Mouse (Mus musculus) stomach, postnatal 0 days (tissue): ENCODE results near the gene Vps13c. TPM values are rescaled to one million over a fixed set of nuclear protein-coding genes. Genes with fewer than 3 reads are reported as not detected.

Experiments used
- ATAC-seq: fragments of 200-750 bp; cut with Nextera tagmentation; 2 replicates; pipeline ENCODE4 v1.8.0; 2017; ENCODE audit not compliant: low FRiP score, low TSS enrichment
- DNase-seq: peaks from one replicate; pipeline ENCODE4 v3.0.0-alpha.2; 2016; ENCODE audit warnings: low spot score
- H3K27ac ChIP-seq: fragments of 300-500 bp; sonication (generic); replicated peaks from 2 replicates; pipeline ENCODE4 v1.5.1; 2014; ENCODE audit warnings: mild to moderate bottlenecking, control low read depth
- H3K27me3 ChIP-seq: fragments of 300-500 bp; sonication (generic); 2 replicates; pipeline ENCODE4 v1.6.1; 2014; ENCODE audit warnings: low read length; ENCODE audit not compliant: control insufficient read depth, insufficient read depth
- H3K36me3 ChIP-seq: fragments of 300-500 bp; sonication (generic); 2 replicates; pipeline ENCODE4 v1.6.1; 2014; ENCODE audit warnings: low read length, mixed read lengths; ENCODE audit not compliant: control insufficient read depth, insufficient read depth
- H3K4me1 ChIP-seq: fragments of 300-500 bp; sonication (generic); replicated peaks from 2 replicates; pipeline ENCODE4 v1.6.1; 2014; ENCODE audit warnings: antibody characterized with exemption; ENCODE audit not compliant: control insufficient read depth, insufficient read depth
- H3K4me2 ChIP-seq: fragments of 300-500 bp; sonication (generic); replicated peaks from 2 replicates; pipeline ENCODE4 v1.6.1; 2014; ENCODE audit warnings: low read depth, mild to moderate bottlenecking, control low read depth, moderate library complexity
- H3K4me3 ChIP-seq: fragments of 300-500 bp; sonication (generic); 2 replicates; pipeline ENCODE4 v1.5.1; 2014; ENCODE audit warnings: low read depth, low read length, control low read depth
- H3K9ac ChIP-seq: fragments of 300-500 bp; sonication (generic); 2 replicates; pipeline ENCODE4 v1.6.1; 2014; ENCODE audit warnings: mild to moderate bottlenecking, low read length, control low read depth, mixed read lengths
- H3K9me3 ChIP-seq: fragments of 300-500 bp; sonication (generic); 2 replicates; pipeline ENCODE4 v1.6.1; 2016; ENCODE audit warnings: low read length; ENCODE audit not compliant: control insufficient read depth
- CTCF ChIP-seq: IDR thresholded peaks from 2 replicates; pipeline ENCODE4 v1.5.1; 2016; ENCODE audit warnings: antibody characterized with exemption, low read depth, mild to moderate bottlenecking, moderate library complexity
- EP300 ChIP-seq: optimal IDR thresholded peaks from 2 replicates; pipeline ENCODE3; 2016; ENCODE audit warnings: antibody characterized with exemption
- WGBS: fragments of 180-500 bp; shearing (Covaris S2); extraction: QIAGEN DNeasy Blood & Tissue Kit; methylation state at CpG from one replicate; pipeline ENCODE4 v1.1.7; 2014; 5-methylcytosine and 5-hydroxymethylcytosine counted together
- polyA plus RNA-seq: library from polyadenylated mRNA; unstranded; fragments of >200 nt; fragmentation: Nextera tagmentation; extraction: Ambion mirVana; gene quantifications from 2 replicates; pipeline ENCODE4 v1.2.1, GENCODE M21; 2015

Vps13c gene
- polyA plus RNA-seq, 1 experiment from 2014 or later, result 4.5 TPM

DNA sequence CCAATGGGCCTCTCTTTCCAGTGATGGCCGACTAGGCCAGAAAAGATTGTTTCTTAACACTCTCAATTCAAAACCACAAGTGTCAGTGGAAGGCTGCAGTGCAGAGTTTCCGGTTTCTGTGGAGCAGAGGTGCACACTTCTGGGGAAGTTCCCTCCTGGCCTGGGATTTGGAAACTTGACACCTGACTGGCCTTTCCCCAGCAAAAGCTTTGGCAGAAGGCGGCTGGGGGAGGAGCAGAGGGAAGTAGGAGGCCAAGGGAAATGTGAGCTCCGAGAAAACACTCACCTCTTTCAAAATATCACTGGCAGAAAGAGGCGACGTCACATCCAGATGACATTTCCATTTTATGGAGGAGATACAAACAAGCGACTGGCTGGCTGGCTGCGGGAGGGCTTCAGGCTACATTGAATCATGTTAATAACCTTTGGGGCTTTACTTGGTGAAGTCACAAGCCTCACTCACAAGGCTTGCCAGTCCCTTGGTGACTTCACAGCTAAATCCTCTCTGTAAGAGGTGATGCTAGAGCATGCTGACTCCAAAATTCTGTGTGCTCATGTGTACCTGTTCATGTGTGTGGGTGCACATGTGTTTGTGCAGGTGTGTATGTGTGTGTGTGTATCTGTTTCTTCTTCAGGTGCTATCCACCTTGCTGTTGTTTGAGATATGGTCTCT is 26.4 kb upstream of the Vps13c start:
- Histone ChIP-seq H3K27ac (no peak overlapping the region; the same call in 1 of the 2 replicates), H3K9me3 (no peaks in the 10 kb centered on the region), H3K4me2 (0 out of 2 replicates have a peak overlapping the region, but pooled peaks have one; percentile 8), H3K4me1 (no peaks in the 10 kb centered on the region), H3K27me3 (no peaks in the 10 kb centered on the region), H3K4me3 (no peak overlapping the region), H3K9ac (no peak overlapping the region), H3K36me3 (no peaks in the 10 kb centered on the region)
- ATAC-seq, result peak; percentile 86
- no peak for TF ChIP-seq CTCF
- no peak for TF ChIP-seq EP300
- 3% methylated on average over 8 of the region's 8 CpGs for whole genome bisulfite sequencing
- peak; percentile 85 for DNase-seq

DNA sequence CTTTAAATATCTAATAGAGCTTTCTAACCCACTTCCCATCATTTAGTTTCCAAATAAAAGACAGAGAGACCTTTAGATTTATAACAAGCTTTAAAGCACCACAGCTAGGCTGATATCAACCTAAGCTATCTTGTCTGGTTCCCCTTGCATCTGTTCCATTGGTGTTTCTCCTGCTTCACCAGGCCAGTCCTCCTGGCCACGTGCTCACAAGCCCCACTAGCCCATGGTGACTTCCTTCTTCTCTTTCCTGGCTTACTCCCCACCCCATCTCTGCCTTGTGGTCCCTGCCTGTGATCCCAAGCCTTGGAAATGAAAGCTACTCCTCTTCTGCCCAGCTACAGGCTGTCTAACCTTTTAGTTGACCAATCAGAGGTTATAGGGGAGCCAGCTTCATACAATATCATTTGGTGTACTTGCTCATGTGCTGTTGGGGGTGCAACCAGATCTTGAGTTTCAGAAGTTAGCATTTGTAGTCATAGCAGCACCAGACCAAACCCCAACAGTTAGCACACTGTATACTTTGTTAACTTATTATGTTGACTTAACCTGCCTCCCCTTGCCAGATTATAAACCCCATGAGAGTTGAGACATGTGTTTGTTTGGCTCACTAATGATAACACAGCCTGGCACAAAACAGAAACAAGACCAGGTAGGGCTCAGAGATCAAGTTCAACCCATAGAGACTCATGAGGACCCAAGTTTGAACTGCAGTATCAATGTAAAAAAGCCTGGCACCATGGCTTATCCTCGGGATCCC is 23.8 kb upstream of the Vps13c start:
- DNase-seq (no peak), ATAC-seq (peak; percentile 48; the same call in 1 of the 2 replicates)
- Histone ChIP-seq H3K36me3 (no peaks in the 10 kb centered on the region), H3K4me2 (no peak overlapping the region), H3K4me3 (no peak overlapping the region), H3K9me3 (no peaks in the 10 kb centered on the region), H3K9ac (no peak overlapping the region), H3K27me3 (no peaks in the 10 kb centered on the region), H3K4me1 (no peaks in the 10 kb centered on the region), H3K27ac (no peak overlapping the region)
- WGBS, result 72% methylated on average over 2 of the region's 2 CpGs
- TF ChIP-seq EP300 (no peak), CTCF (no peak)

DNA sequence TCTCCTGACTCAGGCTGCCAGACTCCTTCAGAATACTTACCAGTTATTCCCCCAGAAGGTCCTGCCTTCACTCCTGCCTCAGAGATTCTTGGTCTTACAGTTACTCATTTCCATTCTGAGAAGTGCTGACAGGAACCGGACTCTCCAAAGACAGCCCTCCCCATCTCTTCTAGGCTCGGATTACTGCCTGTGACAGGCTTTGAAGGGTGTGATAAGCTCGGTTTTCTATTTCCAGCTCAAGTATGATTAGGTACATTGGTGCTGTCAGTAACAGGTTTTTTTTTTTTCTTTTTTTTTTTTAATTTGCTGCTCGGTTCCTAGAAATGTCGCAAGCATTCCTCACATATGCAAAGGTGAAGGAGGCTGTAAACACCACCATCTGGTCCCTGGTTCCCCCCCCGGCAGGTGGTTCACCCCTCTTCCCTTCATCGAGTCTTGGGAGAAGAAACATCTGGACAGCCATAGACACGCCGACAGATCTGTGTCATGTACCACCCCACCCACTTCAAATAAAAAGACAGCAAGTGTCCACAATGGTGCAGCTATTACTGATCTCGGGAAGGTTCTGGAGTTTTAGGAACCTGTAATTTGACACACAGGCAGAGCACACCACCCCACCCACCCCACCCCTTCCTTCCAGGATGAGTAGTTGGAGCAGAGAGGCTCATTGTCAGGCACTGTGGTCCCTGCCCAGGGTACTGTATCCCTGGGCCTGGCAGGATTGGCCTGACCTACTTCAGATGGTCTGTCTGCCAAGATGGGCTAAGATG is 22.1 kb upstream of the Vps13c start:
- H3K4me2 ChIP-seq, result no peak overlapping the region
- WGBS, result 18% methylated on average over 10 of the region's 10 CpGs
- DNase-seq (no peak), ATAC-seq (no peak)
- H3K27me3 ChIP-seq, result no peaks in the 10 kb centered on the region
- TF ChIP-seq EP300, result no peak
- no peak for TF ChIP-seq CTCF
- H3K9me3 ChIP-seq, result no peaks in the 10 kb centered on the region
- H3K4me3 ChIP-seq, result no peak overlapping the region
- H3K9ac ChIP-seq, result no peak overlapping the region
- H3K36me3 ChIP-seq, result no peaks in the 10 kb centered on the region
- no peak overlapping the region for H3K27ac ChIP-seq
- H3K4me1 ChIP-seq, result no peaks in the 10 kb centered on the region

DNA sequence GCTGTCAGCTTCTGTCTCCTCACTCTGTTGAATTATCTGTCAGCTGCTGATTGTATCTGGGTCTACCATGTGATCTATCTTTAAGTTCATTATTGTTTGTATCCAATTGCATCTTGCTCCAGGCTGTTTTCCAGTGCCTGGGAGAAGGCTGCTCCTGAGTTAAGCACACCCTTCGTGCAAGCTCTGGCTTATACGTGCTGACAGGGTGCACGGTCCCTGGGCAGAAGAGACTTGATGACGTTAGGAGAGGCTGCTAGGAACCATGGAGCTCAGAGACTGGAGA is 21.6 kb upstream of the Vps13c start:
- no peak for ATAC-seq
- H3K27me3 ChIP-seq, result no peaks in the 10 kb centered on the region
- no peak overlapping the region for H3K27ac ChIP-seq
- H3K9ac ChIP-seq, result no peak overlapping the region
- no peaks in the 10 kb centered on the region for H3K4me1 ChIP-seq
- no peak overlapping the region for H3K4me2 ChIP-seq
- TF ChIP-seq CTCF, result no peak
- no peak for TF ChIP-seq EP300
- H3K36me3 ChIP-seq, result no peaks in the 10 kb centered on the region
- H3K4me3 ChIP-seq, result no peak overlapping the region
- no peak for DNase-seq
- no peaks in the 10 kb centered on the region for H3K9me3 ChIP-seq
- WGBS, result 74% methylated on average over 4 of the region's 4 CpGs

DNA sequence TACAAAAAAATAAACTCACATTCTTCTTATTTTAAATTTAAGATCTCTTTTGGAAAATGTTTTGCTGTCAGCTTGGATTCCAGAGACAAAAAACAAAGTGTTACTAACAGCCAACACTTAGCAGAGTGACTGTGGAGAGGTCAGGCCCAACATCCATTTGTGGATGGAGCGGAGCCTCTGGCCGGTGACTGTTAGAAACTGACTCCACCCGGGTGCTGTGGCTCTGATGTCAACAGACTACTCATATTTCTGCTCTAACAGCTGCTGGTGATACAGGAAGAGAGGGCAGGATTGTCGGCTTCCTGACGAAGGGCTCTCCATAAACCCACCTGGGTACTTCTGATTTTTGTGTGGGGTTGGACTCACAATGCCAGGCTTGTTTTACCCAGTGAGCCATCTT is 17.1 kb upstream of the Vps13c start:
- no peaks in the 10 kb centered on the region for H3K4me1 ChIP-seq
- no peaks in the 10 kb centered on the region for H3K27me3 ChIP-seq
- no peak overlapping the region for H3K4me3 ChIP-seq
- TF ChIP-seq CTCF (no peak), EP300 (no peak)
- H3K9me3 ChIP-seq, result no peaks in the 10 kb centered on the region
- no peak overlapping the region for H3K9ac ChIP-seq
- H3K4me2 ChIP-seq, result no peak overlapping the region
- ATAC-seq, result no peak
- no peaks in the 10 kb centered on the region for H3K36me3 ChIP-seq
- WGBS, result 35% methylated on average over 5 of the region's 5 CpGs
- no peak for DNase-seq
- H3K27ac ChIP-seq, result no peak overlapping the region

DNA sequence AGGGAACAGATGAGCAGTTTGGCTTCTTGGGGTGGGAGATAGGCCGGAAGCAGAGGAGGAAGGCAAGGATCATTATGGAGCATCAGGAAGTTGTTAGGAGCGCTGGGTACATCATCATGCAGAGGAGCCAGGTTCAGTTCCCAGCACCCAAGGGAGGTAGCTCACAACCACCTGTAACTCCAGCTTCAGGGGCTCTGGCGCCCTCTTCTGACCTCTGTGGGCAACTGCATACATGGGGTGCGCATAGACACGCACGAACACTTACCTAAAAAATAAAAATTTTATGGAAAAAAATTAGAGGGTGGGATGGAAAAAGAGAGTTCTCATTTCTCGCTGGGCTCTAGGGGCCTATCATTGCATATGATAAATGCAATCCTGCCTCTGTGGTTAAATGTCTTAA is 14.7 kb upstream of the Vps13c start:
- no peaks in the 10 kb centered on the region for H3K36me3 ChIP-seq
- H3K4me1 ChIP-seq, result no peaks in the 10 kb centered on the region
- DNase-seq (no peak), ATAC-seq (no peak)
- no peak overlapping the region for H3K9ac ChIP-seq
- no peak overlapping the region for H3K27ac ChIP-seq
- no peak overlapping the region for H3K4me3 ChIP-seq
- no peak overlapping the region for H3K4me2 ChIP-seq
- TF ChIP-seq EP300, result no peak
- TF ChIP-seq CTCF, result no peak
- WGBS, result 84% methylated on average over 7 of the region's 7 CpGs
- no peaks in the 10 kb centered on the region for H3K9me3 ChIP-seq
- no peaks in the 10 kb centered on the region for H3K27me3 ChIP-seq
